Mouse (Mus musculus) heart, embryonic 14.5 days (tissue): ENCODE data around the gene Prc1. TPM values are rescaled to one million over a fixed set of nuclear protein-coding genes. Genes with fewer than 3 reads are reported as not detected.
A peak's percentile ranks its signal among the peaks of the same experiment; 100 is the strongest.

Source experiments
- ATAC-seq: fragments of 200-750 bp; cut with Nextera tagmentation; 2 replicates; pipeline ENCODE4 v1.8.0; 2017; ENCODE audit warnings: low read depth, moderate TSS enrichment; ENCODE audit not compliant: insufficient number of reproducible peaks, insufficient read depth, low FRiP score
- H3K27ac ChIP-seq, 2 experiments: fragments of 200-500 bp in 1 of 2; fragments of 300-500 bp in 1 of 2; sonication (generic) in 1 of 2; replicated peaks in 1 of 2; 2 replicates each; pipeline ENCODE4 v1.5.1; 2012 to 2014; ENCODE audit warnings: low read depth in 2 of 2, low read length in 2 of 2, control low read depth in 1 of 2, mild to moderate bottlenecking in 1 of 2, mixed read lengths in 1 of 2; ENCODE audit not compliant: control insufficient read depth in 1 of 2, insufficient read depth in 1 of 2
- H3K27me3 ChIP-seq: fragments of 300-500 bp; sonication (generic); 2 replicates; pipeline ENCODE4 v1.6.1; 2014; ENCODE audit warnings: mild to moderate bottlenecking, low read length, control low read depth; ENCODE audit not compliant: control insufficient read depth, insufficient read depth
- H3K36me3 ChIP-seq: fragments of 300-500 bp; sonication (generic); 2 replicates; pipeline ENCODE4 v1.6.1; 2014; ENCODE audit warnings: mild to moderate bottlenecking, control low read depth, low read length, mixed read lengths; ENCODE audit not compliant: control insufficient read depth, insufficient read depth
- H3K4me1 ChIP-seq, 2 experiments: fragments of 200-500 bp in 1 of 2; fragments of 300-500 bp in 1 of 2; sonication (generic) in 1 of 2; 2 replicates each; pipeline ENCODE4 v1.6.1; 2012 to 2014; ENCODE audit warnings: low read length in 2 of 2, control low read depth in 1 of 2, mixed read lengths in 1 of 2; ENCODE audit not compliant: control insufficient read depth in 2 of 2, insufficient read depth in 2 of 2
- H3K4me2 ChIP-seq: fragments of 300-500 bp; sonication (generic); 2 replicates; pipeline ENCODE4 v1.6.1; 2014; ENCODE audit warnings: mild to moderate bottlenecking, low read length
- H3K4me3 ChIP-seq, 2 experiments: fragments of 200-500 bp in 1 of 2; fragments of 300-500 bp in 1 of 2; sonication (generic) in 1 of 2; 2 replicates each; pipeline ENCODE4 v1.5.1; 2012 to 2014; ENCODE audit warnings: low read length in 2 of 2, mild to moderate bottlenecking in 2 of 2, control low read depth in 1 of 2, low read depth in 1 of 2, moderate library complexity in 1 of 2; ENCODE audit not compliant: control insufficient read depth in 1 of 2, insufficient read depth in 1 of 2
- H3K9ac ChIP-seq: fragments of 300-500 bp; sonication (generic); 2 replicates; pipeline ENCODE4 v1.6.1; 2014; ENCODE audit warnings: mild to moderate bottlenecking, low read length
- H3K9me3 ChIP-seq: fragments of 300-500 bp; sonication (generic); 2 replicates; pipeline ENCODE4 v1.6.1; 2016; ENCODE audit warnings: low read length, control low read depth; ENCODE audit not compliant: control insufficient read depth
- WGBS: fragments of 180-500 bp; shearing (Covaris S2); extraction: QIAGEN DNeasy Blood & Tissue Kit; methylation state at CpG from one replicate; pipeline ENCODE4 v1.1.7; 2014; 5-methylcytosine and 5-hydroxymethylcytosine counted together
- polyA plus RNA-seq: library from polyadenylated mRNA; unstranded; fragments of >200 nt; fragmentation: Nextera tagmentation; extraction: Ambion mirVana; gene quantifications from 2 replicates; pipeline ENCODE4 v1.2.1, GENCODE M21; 2014

Gene Prc1
- polyA plus RNA-seq, 1 experiment from 2014 or later, result 148 TPM

DNA sequence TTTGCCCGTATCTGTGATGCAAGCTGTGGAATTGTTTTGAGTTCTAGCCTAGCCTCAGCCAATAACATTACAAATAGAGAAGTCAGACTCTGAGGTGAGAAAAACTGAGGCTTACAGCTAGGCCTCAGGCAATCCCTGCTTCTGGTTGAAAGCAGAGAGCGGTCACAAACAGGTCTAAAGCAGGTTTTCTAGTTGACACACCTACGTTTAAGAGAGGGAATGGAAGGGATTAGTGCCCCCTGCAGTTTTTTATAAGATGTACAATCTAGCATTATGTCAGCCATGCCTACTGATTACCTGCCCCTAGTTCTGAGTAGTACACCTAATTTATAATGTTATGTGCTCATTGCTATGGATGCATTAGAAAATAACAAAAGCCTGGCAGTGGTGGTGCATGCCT lies 13.5 kb downstream of the Prc1 start:
- no peak overlapping the region for H3K4me2 ChIP-seq
- no peak overlapping the region for H3K9ac ChIP-seq
- H3K27me3 ChIP-seq, result no peaks in the 10 kb centered on the region
- no peaks in the 10 kb centered on the region for H3K4me1 ChIP-seq
- H3K36me3 ChIP-seq, result peaks cover 99% of the 10 kb centered on the region
- no peak overlapping the region for H3K4me3 ChIP-seq
- WGBS, result 90% methylated on average over 3 of the region's 3 CpGs
- ATAC-seq, result no peak
- no peak overlapping the region for H3K27ac ChIP-seq
- no peaks in the 10 kb centered on the region for H3K9me3 ChIP-seq

DNA sequence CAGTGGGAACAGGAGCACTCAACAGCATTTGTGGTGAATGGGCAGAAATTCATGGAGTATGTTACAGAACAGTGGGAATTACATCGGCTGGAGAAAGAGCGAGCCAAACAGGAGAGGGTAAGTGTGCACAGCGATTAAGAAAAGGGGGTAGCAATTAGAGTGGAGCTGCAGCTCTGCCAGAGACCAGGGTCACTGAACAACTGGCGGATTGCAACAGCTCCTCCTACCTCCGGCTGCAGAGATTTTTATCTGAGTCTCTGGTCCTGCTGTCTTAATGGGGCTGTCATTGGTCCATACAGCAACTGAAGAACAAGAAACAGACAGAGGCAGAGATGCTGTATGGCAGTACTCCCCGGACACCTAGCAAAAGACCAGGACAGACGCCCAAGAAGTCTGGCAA lies 16.5 kb downstream of the Prc1 start:
- Histone ChIP-seq H3K36me3 (peaks cover 99% of the 10 kb centered on the region), H3K9me3 (no peaks in the 10 kb centered on the region), H3K27me3 (no peaks in the 10 kb centered on the region), H3K4me1 (no peaks in the 10 kb centered on the region), H3K27ac (no peak overlapping the region), H3K9ac (no peak overlapping the region), H3K4me2 (no peak overlapping the region), H3K4me3 (no peak overlapping the region)
- no peak for ATAC-seq
- 79% methylated on average over 7 of the region's 7 CpGs for WGBS

DNA sequence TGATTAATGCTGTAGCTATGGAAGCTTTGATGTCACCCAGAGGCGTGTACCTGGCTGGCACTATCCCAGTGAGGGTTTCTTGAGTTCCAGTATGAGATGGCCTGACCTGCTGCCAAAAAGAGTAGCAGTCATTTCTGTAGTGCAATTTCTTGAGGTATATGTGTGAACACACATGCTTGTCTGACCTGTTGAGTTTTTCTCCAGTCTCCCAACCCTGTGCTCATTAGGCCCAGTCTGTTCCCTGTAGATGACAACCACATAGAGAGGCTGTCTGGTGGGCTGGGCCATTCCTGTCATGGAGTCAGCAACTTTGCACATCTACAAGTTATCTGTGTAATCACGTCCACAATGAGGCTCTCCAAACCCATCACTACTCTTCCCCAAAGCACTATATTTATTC lies 21.5 kb downstream of the Prc1 start:
- H3K9me3 ChIP-seq, result no peaks in the 10 kb centered on the region
- H3K4me1 ChIP-seq, result peaks cover 7 to 16% of the 10 kb centered on the region in 2 experiments; a peak in 3 of 4 replicates
- H3K27me3 ChIP-seq, result no peaks in the 10 kb centered on the region
- no peak overlapping the region for H3K27ac ChIP-seq
- H3K9ac ChIP-seq, result no peak overlapping the region
- no peak overlapping the region for H3K4me2 ChIP-seq
- peaks cover 78% of the 10 kb centered on the region for H3K36me3 ChIP-seq
- 71% methylated on average over 2 of the region's 2 CpGs for WGBS
- no peak for ATAC-seq
- no peak overlapping the region for H3K4me3 ChIP-seq

DNA sequence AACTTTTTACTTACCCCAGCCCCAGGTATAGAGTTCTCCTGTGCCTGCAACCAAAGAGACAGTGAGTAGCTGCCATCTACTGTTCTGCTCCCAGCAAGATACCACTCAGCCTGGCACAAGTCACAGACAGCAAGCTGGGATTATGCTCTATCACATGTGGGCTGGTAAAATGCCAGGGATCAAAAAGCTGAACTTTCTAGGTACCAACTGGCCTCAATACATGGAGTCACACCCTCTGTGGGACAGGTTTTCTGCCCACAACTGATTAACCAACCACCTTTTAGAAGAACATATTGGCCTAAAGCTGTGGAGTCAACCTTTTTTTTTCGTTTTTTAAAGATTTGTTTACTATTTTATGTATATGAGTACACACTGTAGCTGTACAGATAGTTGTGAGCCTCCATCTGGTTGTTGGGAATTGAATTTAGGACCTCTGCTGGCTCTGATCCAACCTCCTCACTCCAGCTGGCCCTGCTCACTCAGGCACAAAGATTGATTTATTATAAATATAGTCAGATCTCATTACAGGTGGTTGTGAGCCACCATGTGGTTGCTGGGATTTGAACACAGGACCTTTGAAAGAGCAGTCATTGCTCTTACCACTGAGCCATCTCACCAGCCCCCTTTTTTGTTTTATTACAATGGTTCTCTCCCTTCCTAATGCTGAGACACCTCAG lies 23.3 kb downstream of the Prc1 start:
- Histone ChIP-seq H3K36me3 (peaks cover 63% of the 10 kb centered on the region), H3K4me2 (no peak overlapping the region), H3K27ac (no peak overlapping the region), H3K4me3 (no peak overlapping the region), H3K27me3 (no peaks in the 10 kb centered on the region), H3K9me3 (no peaks in the 10 kb centered on the region), H3K9ac (no peak overlapping the region), H3K4me1 (peaks cover 7 to 16% of the 10 kb centered on the region in 2 experiments; a peak in 3 of 4 replicates)
- no peak for ATAC-seq
- 71% methylated on average over 1 of the region's 1 CpGs for WGBS

DNA sequence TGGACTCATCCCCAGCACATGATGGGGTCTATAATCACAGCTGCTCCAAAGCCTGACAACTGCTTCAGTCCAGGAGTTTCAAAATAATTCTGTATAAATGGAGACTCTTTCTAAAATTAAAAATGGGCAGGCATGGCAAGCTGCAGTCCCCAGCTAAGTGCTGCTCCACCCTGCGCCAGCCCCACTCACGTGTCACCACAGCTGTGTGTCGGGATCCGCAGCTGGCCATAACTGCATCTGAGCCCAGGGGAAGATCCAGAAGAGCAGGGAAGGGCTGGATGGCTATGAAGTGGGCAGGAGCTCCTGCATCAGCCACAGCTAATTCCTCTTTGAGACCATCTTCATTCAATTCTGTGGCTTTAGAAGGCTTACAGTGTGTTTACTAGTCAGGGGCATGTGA lies 24.4 kb downstream of the Prc1 start:
- H3K36me3 ChIP-seq, result peaks cover 52% of the 10 kb centered on the region
- H3K9ac ChIP-seq, result peak overlapping the region; percentile 44; the same call in 1 of the 2 replicates

DNA sequence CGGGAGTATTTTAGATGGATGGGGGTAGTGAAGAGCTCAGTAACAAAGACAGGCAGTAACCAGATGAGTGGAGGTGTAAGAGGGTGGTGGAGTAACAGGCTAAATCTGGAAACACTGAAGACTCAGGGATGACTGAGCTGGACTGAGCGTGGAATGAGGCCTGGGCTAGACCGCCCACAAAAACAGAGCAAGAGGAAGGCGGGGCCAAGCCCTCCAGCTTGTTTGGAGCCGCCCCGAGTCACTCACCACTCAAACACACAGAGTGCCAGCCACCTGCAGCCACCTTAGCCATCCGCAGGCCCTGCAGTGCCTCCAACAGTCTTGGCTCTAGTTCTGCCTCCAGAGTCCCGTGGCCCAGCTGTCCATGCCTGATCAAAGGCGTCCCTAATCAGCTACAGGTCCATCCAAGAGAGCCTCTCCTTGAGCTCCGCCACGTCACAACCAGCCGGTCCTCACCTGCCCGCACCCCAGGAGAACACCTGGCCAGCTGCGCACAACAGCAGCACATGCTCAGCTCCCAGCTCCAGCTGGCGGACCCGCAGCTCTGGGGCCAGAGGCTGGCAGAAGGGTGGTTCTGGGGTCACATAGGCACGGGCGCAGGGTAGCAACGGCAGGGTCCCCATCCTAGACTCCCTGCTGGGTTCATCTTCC lies 25.7 kb downstream of the Prc1 start:
- Histone ChIP-seq H3K27ac (peak overlapping the region; percentile 45 to 46), H3K9me3 (no peaks in the 10 kb centered on the region), H3K36me3 (peaks cover 40% of the 10 kb centered on the region), H3K4me2 (no peak overlapping the region), H3K27me3 (no peaks in the 10 kb centered on the region), H3K9ac (no peak overlapping the region; the same call in 1 of the 2 replicates), H3K4me1 (peaks cover 7 to 26% of the 10 kb centered on the region in 2 experiments; a peak in 3 of 4 replicates), H3K4me3 (no peak overlapping the region)
- ATAC-seq, result no peak
- WGBS, result 63% methylated on average over 19 of the region's 19 CpGs

More for the DNA sequence above, 24.4 kb downstream of the Prc1 start:
- no peak overlapping the region for H3K4me2 ChIP-seq
- ATAC-seq, result no peak
- H3K4me3 ChIP-seq, result no peak overlapping the region
- WGBS, result 81% methylated on average over 4 of the region's 4 CpGs
- peaks cover 7 to 24% of the 10 kb centered on the region in 2 experiments; a peak in 3 of 4 replicates for H3K4me1 ChIP-seq
- peak overlapping the region in 1 of 2 experiments; percentile 45; a peak in 1 of 4 replicates for H3K27ac ChIP-seq
- H3K9me3 ChIP-seq, result no peaks in the 10 kb centered on the region
- no peaks in the 10 kb centered on the region for H3K27me3 ChIP-seq

DNA sequence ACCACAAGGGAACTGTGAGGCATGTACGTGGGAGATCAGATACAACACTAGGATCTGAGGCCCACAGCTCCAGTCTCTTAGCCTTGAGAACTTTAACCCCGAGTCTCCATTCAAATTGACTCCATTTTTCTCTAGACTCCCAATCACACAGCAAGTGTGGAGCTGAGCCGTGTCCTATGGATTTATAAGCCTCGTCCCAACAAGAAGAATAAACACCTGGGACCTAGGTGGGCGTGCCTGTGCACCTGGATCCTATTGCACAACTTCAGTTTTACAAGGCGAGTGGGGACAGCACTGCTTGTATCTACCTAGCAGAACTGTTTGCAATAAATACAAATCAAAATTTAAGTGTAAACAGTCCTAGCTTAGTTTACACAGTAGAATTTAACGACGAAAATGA lies 29.1 kb downstream of the Prc1 start:
- Histone ChIP-seq H3K4me3 (peak overlapping the region; percentile 68 to 76), H3K4me1 (peaks cover 7 to 27% of the 10 kb centered on the region in 2 experiments; a peak in 3 of 4 replicates), H3K36me3 (peaks cover 44% of the 10 kb centered on the region), H3K9me3 (no peaks in the 10 kb centered on the region), H3K27ac (peak overlapping the region in 1 of 2 experiments; percentile 93; a peak in 3 of 4 replicates), H3K4me2 (peak overlapping the region; percentile 81), H3K27me3 (no peaks in the 10 kb centered on the region), H3K9ac (peak overlapping the region; percentile 82)
- ATAC-seq, result no peak
- 20% methylated on average over 8 of the region's 8 CpGs for WGBS
